Mouse (Mus musculus) G1E (cell line): ENCODE results near the gene Bora.

ENCODE experiments used
- CTCF ChIP-seq: IDR thresholded peaks from 2 replicates; pipeline ENCODE4 v1.5.1; 2012; ENCODE audit warnings: low read depth, low read length, inconsistent platforms, mixed read lengths
- GATA1 ChIP-seq: IDR thresholded peaks from 2 replicates; pipeline ENCODE4 v1.6.1; 2012; ENCODE audit warnings: borderline replicate concordance, low read length, inconsistent platforms, mixed read lengths
- POLR2AphosphoS5 ChIP-seq: IDR thresholded peaks from 2 replicates; pipeline ENCODE4 v1.6.1; 2012; ENCODE audit warnings: low read depth, low read length, inconsistent platforms; ENCODE audit not compliant: insufficient replicate concordance
- TAL1 ChIP-seq: conservative IDR thresholded peaks from 2 replicates; pipeline ENCODE4 v1.6.1; 2012; ENCODE audit warnings: low read depth, low read length, inconsistent platforms, mixed read lengths

GRCm38 (mm10) chr14:99046031-99046781 is at the start of gene Bora, which contains the start of gene Mzt1:
- TF ChIP-seq CTCF (no peak), GATA1 (no peak), POLR2AphosphoS5 (no peak), TAL1 (no peak)
